Mouse (Mus musculus) skeletal muscle tissue, postnatal 0 days (tissue): ENCODE measurements around the gene Trpm7. TPM values are rescaled to one million over a fixed set of nuclear protein-coding genes. Genes with fewer than 3 reads are reported as not detected.

ENCODE experiments used
- microRNA-seq, 2 experiments: library from miRNA; unstranded; fragments of <30 nt; microRNA quantifications; one replicate each; pipeline ENCODE4; 2016
- polyA plus RNA-seq: library from polyadenylated mRNA; unstranded; fragments of >200 nt; fragmentation: Nextera tagmentation; extraction: Ambion mirVana; gene quantifications from 2 replicates; pipeline ENCODE4 v1.2.1, GENCODE M21; 2015

Trpm7 gene
- polyA plus RNA-seq = 21.1 and 21.5 TPM in 2 replicates

GRCm38 (mm10) chr2:126875871-126876796 is at the start of gene Trpm7:
Trpm7 (minus strand) TSS chr2:126876230.

GRCm38 (mm10) chr2:126783370-126783769 is 92.7 kb downstream of the Trpm7 start, which contains the start of gene Usp50:
Usp50 (minus strand) TSS chr2:126783470.

Small RNA genes lying within 50 kb of the gene (microRNA-seq; reads per million reads assigned to microRNA genes)
- 0 reads per million in 2 experiments for gene Mir3473g

Other genes starting within 250 kb of the Trpm7 start
- gene Gabpb1, start 199.9 kb downstream of the Trpm7 start, polyA plus RNA-seq = 15.1 and 15.8 TPM in 2 replicates
- 17.4 and 17.7 TPM in 2 replicates for gene Usp8, start 168.9 kb downstream of the Trpm7 start, polyA plus RNA-seq
- gene Usp50, start 92.8 kb downstream of the Trpm7 start, polyA plus RNA-seq = 1.2 and 1.6 TPM in 2 replicates
- gene Sppl2a, start 57.0 kb upstream of the Trpm7 start, polyA plus RNA-seq = 29.0 and 32.8 TPM in 2 replicates
- 5.2 and 6.1 TPM in 2 replicates for gene Ap4e1, start 132.5 kb upstream of the Trpm7 start, polyA plus RNA-seq
- 24.0 and 30.8 TPM in 2 replicates for gene Blvra, start 194.4 kb upstream of the Trpm7 start, polyA plus RNA-seq